Mouse (Mus musculus) embryonic stem cell, embryonic (primary cell): ENCODE measurements around the gene Gmpr.

Experiments used
- CTCF ChIA-PET, 4 experiments: fragments of 300-600 bp in 2 of 4; fragments of 350-600 bp in 2 of 4; sonication (Branson Sonifier 250); formaldehyde crosslinking; loops; one replicate each; lab custom pipeline; 2022; ENCODE audit warnings: inconsistent platforms in 2 of 4; lab: Charles Lee
- POLR2A ChIA-PET, 4 experiments: fragments of 300-600 bp in 2 of 4; fragments of 350-600 bp in 2 of 4; sonication (Branson Sonifier 250); formaldehyde crosslinking; loops; one replicate each; lab custom pipeline; 2022; ENCODE audit warnings: antibody characterized with exemption in 4 of 4, inconsistent platforms in 1 of 4; lab: Charles Lee

The Gmpr gene

GRCm38 (mm10) chr13:45559258-45559657 lies 52.0 kb downstream of the Gmpr start:
- ChIA-PET CTCF (interaction anchor here in 1 of 4 experiments (1.6 kb wide), 1 partner anchor 13 kb away, joined by 5 read pairs; no protein-coding TSS in a partner anchor), POLR2A (interaction anchor here in 1 of 4 experiments (1.0 kb wide), 1 partner anchor 10 kb away, joined by 4 read pairs; no protein-coding TSS in a partner anchor)

- ChIA-PET POLR2A (interaction anchor here in 2 of 4 experiments (0.6 to 1.2 kb wide), 3 partner anchors 11 to 436 kb away, joined by 4 to 6 read pairs (median 4); no protein-coding TSS in a partner anchor), CTCF (interaction anchor here in 1 of 4 experiments (1.5 kb wide), 1 partner anchor 12 kb away, joined by 3 read pairs; no protein-coding TSS in a partner anchor)
Measured at GRCm38 (mm10) chr13:45560543-45560942, 53.3 kb downstream of the Gmpr start.

- ChIA-PET CTCF (interaction anchor here in 3 of 4 experiments (0.5 to 1.8 kb wide), 4 partner anchors 10 to 39 kb away, joined by 3 to 5 read pairs (median 3); no protein-coding TSS in a partner anchor), POLR2A (no interaction called here)
Measured at GRCm38 (mm10) chr13:45562011-45562410, 54.8 kb downstream of the Gmpr start.

- CTCF ChIA-PET = no interaction called here
- POLR2A ChIA-PET = no interaction called here
Measured at GRCm38 (mm10) chr13:45564946-45565345, 57.7 kb downstream of the Gmpr start.

- CTCF ChIA-PET = interaction anchor here in 3 of 4 experiments (0.6 to 1.2 kb wide), 6 partner anchors 10 to 741 kb away, joined by 3 to 7 read pairs (median 4); no protein-coding TSS in a partner anchor
- POLR2A ChIA-PET = interaction anchor here in 1 of 4 experiments (0.7 kb wide), 1 partner anchor 34 kb away, joined by 3 read pairs; no protein-coding TSS in a partner anchor
Measured at GRCm38 (mm10) chr13:45569932-45570331, 62.7 kb downstream of the Gmpr start.

- CTCF ChIA-PET = interaction anchor here (0.6 to 2.7 kb wide), 32 partner anchors 9 to 1632 kb away, joined by 3 to 29 read pairs (median 4); no protein-coding TSS in a partner anchor
- POLR2A ChIA-PET = interaction anchor here in 2 of 4 experiments (0.5 to 2.3 kb wide), 8 partner anchors 11 to 621 kb away, joined by 3 to 7 read pairs (median 3); no protein-coding TSS in a partner anchor
Measured at GRCm38 (mm10) chr13:45571795-45572262, 64.6 kb downstream of the Gmpr start.

GRCm38 (mm10) chr13:45572768-45573167 lies 65.5 kb downstream of the Gmpr start:
- ChIA-PET POLR2A (interaction anchor here in 2 of 4 experiments (0.5 to 2.3 kb wide), 6 partner anchors 12 to 498 kb away, joined by 3 to 6 read pairs (median 3); no protein-coding TSS in a partner anchor), CTCF (interaction anchor here (0.5 to 2.7 kb wide), 47 partner anchors 8 to 685 kb away, joined by 3 to 29 read pairs (median 4); no protein-coding TSS in a partner anchor)

GRCm38 (mm10) chr13:45576185-45576584 lies 68.9 kb downstream of the Gmpr start:
- POLR2A ChIA-PET = interaction anchor here in 1 of 4 experiments (0.6 kb wide), 1 partner anchor 58 kb away, joined by 5 read pairs; no protein-coding TSS in a partner anchor
- CTCF ChIA-PET = interaction anchor here in 2 of 4 experiments (0.6 to 1.1 kb wide), 3 partner anchors 25 to 232 kb away, joined by 3 to 5 read pairs (median 4); no protein-coding TSS in a partner anchor

GRCm38 (mm10) chr13:45577366-45577765 lies 70.1 kb downstream of the Gmpr start:
- CTCF ChIA-PET = interaction anchor here in 1 of 4 experiments (1.0 kb wide), 1 partner anchor 9 kb away, joined by 5 read pairs; no protein-coding TSS in a partner anchor
- POLR2A ChIA-PET = no interaction called here

GRCm38 (mm10) chr13:45577784-45578183 lies 70.5 kb downstream of the Gmpr start:
- ChIA-PET POLR2A (no interaction called here), CTCF (interaction anchor here in 2 of 4 experiments (0.5 to 1.0 kb wide), 2 partner anchors 9 to 387 kb away, joined by 5 to 6 read pairs; partner anchors contain the start of gene Atxn1 (in 1 of the 2))

- CTCF ChIA-PET = interaction anchor here in 1 of 4 experiments (0.6 kb wide), 1 partner anchor 9 kb away, joined by 4 read pairs; no protein-coding TSS in a partner anchor
Measured at GRCm38 (mm10) chr13:45579751-45580150, 72.5 kb downstream of the Gmpr start.

GRCm38 (mm10) chr13:45582294-45582693 lies 75.0 kb downstream of the Gmpr start:
- POLR2A ChIA-PET = no interaction called here
- CTCF ChIA-PET = interaction anchor here (0.7 to 1.9 kb wide), 15 partner anchors 8 to 675 kb away, joined by 3 to 17 read pairs (median 4); no protein-coding TSS in a partner anchor

More at GRCm38 (mm10) chr13:45579751-45580150, 72.5 kb downstream of the Gmpr start:
- POLR2A ChIA-PET = interaction anchor here in 1 of 4 experiments (0.6 kb wide), 1 partner anchor 81 kb away, joined by 6 read pairs; no protein-coding TSS in a partner anchor

- CTCF ChIA-PET = interaction anchor here (0.5 to 1.9 kb wide), 29 partner anchors 9 to 675 kb away, joined by 3 to 17 read pairs (median 4); partner anchors contain the start of gene Gmpr (in 1 of the 4)
- POLR2A ChIA-PET = interaction anchor here in 2 of 4 experiments (0.6 to 1.6 kb wide), 3 partner anchors 76 to 194 kb away, joined by 3 to 4 read pairs (median 3); partner anchors contain the start of gene Mylip (in 1 of the 2)
Measured at GRCm38 (mm10) chr13:45583061-45583460, 75.8 kb downstream of the Gmpr start.

GRCm38 (mm10) chr13:45590898-45591297 lies 83.7 kb downstream of the Gmpr start:
- CTCF ChIA-PET = no interaction called here

GRCm38 (mm10) chr13:45593914-45594313 lies 86.7 kb downstream of the Gmpr start:
- CTCF ChIA-PET = no interaction called here
- POLR2A ChIA-PET = no interaction called here

More at GRCm38 (mm10) chr13:45590898-45591297, 83.7 kb downstream of the Gmpr start:
- POLR2A ChIA-PET = no interaction called here

- ChIA-PET POLR2A (no interaction called here), CTCF (interaction anchor here in 2 of 4 experiments (0.5 kb wide), 2 partner anchors 42 to 239 kb away, joined by 3 to 11 read pairs; no protein-coding TSS in a partner anchor)
Measured at GRCm38 (mm10) chr13:45595416-45595815, 88.2 kb downstream of the Gmpr start.

- CTCF ChIA-PET = interaction anchor here in 3 of 4 experiments (0.7 to 1.6 kb wide), 4 partner anchors 14 to 27 kb away, joined by 3 to 8 read pairs (median 4); no protein-coding TSS in a partner anchor
- POLR2A ChIA-PET = no interaction called here
Measured at GRCm38 (mm10) chr13:45599831-45600230, 92.6 kb downstream of the Gmpr start.

- CTCF ChIA-PET = interaction anchor here (0.6 to 1.6 kb wide), 7 partner anchors 13 to 39 kb away, joined by 3 to 8 read pairs (median 4); no protein-coding TSS in a partner anchor
- POLR2A ChIA-PET = interaction anchor here in 2 of 4 experiments (0.6 to 1.4 kb wide), 2 partner anchors 11 to 795 kb away, joined by 3 to 6 read pairs; no protein-coding TSS in a partner anchor
Measured at GRCm38 (mm10) chr13:45600443-45600842, 93.2 kb downstream of the Gmpr start.
